Mouse (Mus musculus) bone marrow macrophage, adult 2 months (primary cell): ENCODE data around the gene Cd68. TPM values are rescaled to one million over a fixed set of nuclear protein-coding genes. Genes with fewer than 3 reads are reported as not detected.
A peak's percentile ranks its signal among the peaks of the same experiment; 100 is the strongest.

Experiments used
- H3K27ac ChIP-seq: 2 replicates; pipeline ENCODE4 v1.5.1; 2012; ENCODE audit warnings: low read depth, low read length; ENCODE audit not compliant: insufficient read depth
- H3K4me1 ChIP-seq: 2 replicates; pipeline ENCODE4 v1.6.1; 2012; ENCODE audit warnings: low read length; ENCODE audit not compliant: control insufficient read depth, insufficient read depth
- H3K4me3 ChIP-seq: 2 replicates; pipeline ENCODE4 v1.5.1; 2012; ENCODE audit warnings: mild to moderate bottlenecking, low read length, moderate library complexity; ENCODE audit not compliant: insufficient read depth
- CTCF ChIP-seq: IDR thresholded peaks from 2 replicates; pipeline ENCODE4 v1.5.1; 2012; ENCODE audit warnings: low read depth, mild to moderate bottlenecking, low read length, moderate library complexity
- POLR2A ChIP-seq: IDR thresholded peaks from 2 replicates; pipeline ENCODE4 v1.6.1; 2012; ENCODE audit warnings: mild to moderate bottlenecking, low read depth, low read length, borderline replicate concordance
- polyA plus RNA-seq: library from polyadenylated mRNA; stranded (reverse); fragments of >200 nt; gene quantifications from 2 replicates; pipeline ENCODE4 v1.2.4, GENCODE M21; 2012; ENCODE audit not compliant: missing spikeins, insufficient read depth, insufficient read length

Cd68 gene
- polyA plus RNA-seq, 1 experiment = 1,598 TPM

DNA sequence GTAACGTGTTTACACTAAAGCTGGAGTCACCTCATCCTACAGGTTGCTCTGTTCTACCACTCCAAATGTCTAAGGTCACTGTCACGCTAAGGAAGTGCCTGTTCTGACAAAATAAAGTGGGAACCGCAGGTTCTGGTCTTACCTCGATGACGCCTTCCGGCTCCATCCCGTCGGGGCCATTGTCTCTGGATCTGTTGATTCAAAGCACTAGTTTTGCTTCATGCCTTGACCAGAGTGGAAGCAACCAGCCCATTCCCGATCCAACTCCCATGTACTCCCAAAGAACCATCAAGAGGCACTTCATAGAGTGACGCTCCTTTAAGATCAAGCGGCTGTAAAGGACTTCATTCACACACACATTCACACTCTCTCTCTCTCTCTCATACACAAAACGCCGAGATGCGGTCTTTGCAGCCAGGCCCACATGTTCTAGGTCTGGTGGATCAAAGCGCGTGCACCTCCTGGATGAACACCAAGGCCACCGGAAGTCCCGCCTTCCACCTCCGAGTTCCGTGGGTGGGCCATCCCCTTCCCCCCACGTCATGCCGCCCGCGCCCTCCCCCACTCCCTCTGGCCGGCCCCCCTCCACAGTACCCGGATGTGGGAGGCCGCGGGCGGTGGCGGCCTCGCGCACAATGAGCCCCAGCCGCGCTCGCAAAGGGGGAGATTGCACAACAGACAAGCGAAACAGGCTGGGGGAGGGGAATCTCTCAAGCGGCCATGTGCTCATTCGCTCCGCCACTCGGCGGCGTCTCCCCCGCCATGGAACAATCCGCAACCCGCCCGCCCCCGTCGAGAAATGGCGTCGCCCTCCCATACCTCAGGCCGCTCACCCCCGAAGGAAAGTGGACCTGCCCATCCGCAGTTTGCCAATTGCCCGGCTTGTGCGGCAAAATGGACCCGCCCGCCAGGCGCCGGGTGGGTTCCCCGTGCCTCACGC is 5.1 kb upstream of the Cd68 start:
- TF ChIP-seq POLR2A (no peak; the same call in 1 of the 2 replicates), CTCF (no peak)
- Histone ChIP-seq H3K27ac (peak overlapping the region; percentile 94), H3K4me1 (peaks cover 14% of the 10 kb centered on the region; the same call in 1 of the 2 replicates), H3K4me3 (peak overlapping the region; percentile 100)

DNA sequence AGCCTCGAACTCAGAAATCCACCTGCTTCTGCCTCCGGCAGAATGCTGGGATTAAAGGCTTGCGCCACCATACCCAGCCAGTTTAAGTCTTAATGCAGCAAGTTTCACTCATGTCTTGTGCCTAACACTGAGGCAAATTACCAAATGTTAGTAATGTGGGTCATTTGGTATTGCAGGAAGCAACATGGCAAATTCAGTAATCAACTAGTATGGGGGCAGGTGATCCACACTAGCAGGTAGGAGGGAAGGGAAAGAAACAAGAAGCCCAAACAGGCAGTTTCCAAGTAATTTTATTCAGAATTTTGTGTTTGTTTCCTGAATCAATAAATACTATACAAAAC is 682 bp upstream of the Cd68 start:
- peaks cover 20% of the 10 kb centered on the region for H3K4me1 ChIP-seq
- H3K27ac ChIP-seq = peak overlapping the region; percentile 83
- TF ChIP-seq CTCF (no peak), POLR2A (no peak)
- no peak overlapping the region for H3K4me3 ChIP-seq

DNA sequence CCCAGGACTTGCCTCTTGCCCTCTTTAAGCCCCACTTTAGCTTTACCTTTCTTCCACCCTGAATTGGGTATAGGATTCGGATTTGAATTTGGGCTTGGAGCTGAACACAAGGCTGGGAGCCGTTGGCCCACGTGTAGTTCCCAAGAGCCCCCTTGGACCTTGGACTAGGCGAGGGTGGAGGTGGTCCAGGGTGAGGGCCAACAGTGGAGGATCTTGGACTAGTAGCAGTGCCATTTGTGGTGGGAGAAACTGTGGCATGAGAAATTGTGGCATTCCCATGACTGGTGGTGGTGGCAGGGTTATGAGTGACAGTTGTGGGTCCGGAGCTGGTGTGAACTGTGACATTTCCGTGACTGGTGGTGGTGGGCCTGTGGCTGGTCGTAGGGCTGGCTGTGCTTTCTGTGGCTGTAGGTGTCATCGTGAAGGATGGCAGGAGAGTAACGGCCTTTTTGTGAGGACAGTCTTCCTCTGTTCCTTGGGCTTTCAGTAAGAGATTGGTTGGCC is 444 bp downstream of the Cd68 start:
- no peak for TF ChIP-seq CTCF
- Histone ChIP-seq H3K4me1 (peaks cover 20% of the 10 kb centered on the region), H3K4me3 (peak overlapping the region; percentile 90), H3K27ac (peak overlapping the region; percentile 96)

DNA sequence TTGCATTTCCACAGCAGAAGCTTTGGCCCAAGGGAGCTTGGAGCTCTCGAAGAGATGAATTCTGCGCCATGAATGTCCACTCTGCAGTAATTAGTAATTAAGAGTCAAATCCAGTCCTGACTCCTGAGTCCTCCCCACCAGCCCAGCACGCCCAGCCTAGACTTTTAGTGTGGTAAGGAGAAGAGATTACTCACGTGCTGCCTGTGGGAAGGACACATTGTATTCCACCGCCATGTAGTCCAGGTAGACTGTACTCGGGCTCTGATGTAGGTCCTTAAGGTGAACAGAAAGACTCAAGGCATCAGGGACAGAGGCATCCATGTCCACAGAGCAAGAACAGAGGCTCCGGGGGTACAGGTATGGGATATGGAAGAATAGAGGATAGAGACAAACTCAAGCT is 1.1 kb downstream of the Cd68 start:
- Histone ChIP-seq H3K4me1 (peaks cover 20% of the 10 kb centered on the region), H3K27ac (peak overlapping the region; percentile 96), H3K4me3 (peak overlapping the region; percentile 90)
- TF ChIP-seq CTCF (peak; percentile 16; the same call in 1 of the 2 replicates), POLR2A (no peak)

DNA sequence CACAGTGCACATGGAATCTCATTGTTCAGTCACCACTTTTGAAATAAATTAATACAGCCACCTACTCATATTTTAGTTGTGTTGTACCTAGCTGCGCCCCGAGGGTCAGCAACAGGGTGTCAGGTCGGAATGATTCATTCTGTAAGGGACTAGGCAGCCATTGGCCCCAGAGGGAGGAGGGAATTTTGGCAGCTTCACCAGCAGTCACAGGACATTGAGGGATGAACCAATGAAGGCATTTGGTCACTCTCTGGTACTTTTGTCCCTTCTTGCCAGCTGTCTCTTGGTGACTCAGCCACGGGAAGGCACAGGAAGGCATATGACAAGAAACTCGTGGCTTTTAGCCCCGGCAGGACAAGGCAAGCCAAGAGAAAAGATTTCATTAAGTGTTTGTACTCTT is 2.2 kb downstream of the Cd68 start:
- Histone ChIP-seq H3K4me3 (peak overlapping the region; percentile 90), H3K27ac (peak overlapping the region; percentile 96), H3K4me1 (peaks cover 20% of the 10 kb centered on the region)
- no peak for TF ChIP-seq CTCF
- TF ChIP-seq POLR2A = no peak

DNA sequence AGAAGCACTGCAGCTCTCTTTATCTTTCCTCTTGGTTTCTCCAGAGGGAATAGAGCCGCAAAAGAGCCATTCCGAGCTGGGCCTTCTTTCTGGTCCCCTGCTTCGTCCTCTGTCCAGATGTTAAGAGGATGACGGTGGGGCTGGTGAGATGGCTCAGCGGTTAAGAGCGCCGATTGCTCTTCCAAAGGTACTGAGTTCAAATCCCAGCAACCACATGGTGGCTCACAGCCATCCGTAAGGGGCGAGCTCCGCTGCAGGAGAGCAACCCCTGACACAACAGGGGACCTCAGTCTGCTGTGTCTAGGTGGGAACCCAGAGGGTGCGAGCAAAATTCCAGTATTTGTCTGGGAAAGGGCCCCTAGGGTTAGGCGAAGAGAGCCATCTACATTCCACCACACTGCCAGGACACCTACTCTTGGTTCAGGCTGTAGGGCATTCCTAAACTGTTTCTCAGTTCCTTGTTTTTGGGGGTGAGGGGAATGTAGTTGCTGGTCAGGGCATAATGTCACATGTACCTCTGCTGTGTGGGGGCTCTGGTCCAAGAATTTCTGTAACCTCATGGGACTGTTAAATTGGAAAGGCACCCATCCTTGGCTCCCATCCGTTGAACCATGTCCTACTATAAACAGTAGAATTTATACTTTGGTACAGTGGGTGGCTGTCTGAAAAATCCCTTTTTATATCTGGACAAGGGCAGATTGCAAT is 2.8 kb downstream of the Cd68 start:
- peaks cover 16% of the 10 kb centered on the region for H3K4me1 ChIP-seq
- peak overlapping the region; percentile 90 for H3K4me3 ChIP-seq
- no peak for TF ChIP-seq CTCF
- no peak for TF ChIP-seq POLR2A
- H3K27ac ChIP-seq = peak overlapping the region; percentile 96

DNA sequence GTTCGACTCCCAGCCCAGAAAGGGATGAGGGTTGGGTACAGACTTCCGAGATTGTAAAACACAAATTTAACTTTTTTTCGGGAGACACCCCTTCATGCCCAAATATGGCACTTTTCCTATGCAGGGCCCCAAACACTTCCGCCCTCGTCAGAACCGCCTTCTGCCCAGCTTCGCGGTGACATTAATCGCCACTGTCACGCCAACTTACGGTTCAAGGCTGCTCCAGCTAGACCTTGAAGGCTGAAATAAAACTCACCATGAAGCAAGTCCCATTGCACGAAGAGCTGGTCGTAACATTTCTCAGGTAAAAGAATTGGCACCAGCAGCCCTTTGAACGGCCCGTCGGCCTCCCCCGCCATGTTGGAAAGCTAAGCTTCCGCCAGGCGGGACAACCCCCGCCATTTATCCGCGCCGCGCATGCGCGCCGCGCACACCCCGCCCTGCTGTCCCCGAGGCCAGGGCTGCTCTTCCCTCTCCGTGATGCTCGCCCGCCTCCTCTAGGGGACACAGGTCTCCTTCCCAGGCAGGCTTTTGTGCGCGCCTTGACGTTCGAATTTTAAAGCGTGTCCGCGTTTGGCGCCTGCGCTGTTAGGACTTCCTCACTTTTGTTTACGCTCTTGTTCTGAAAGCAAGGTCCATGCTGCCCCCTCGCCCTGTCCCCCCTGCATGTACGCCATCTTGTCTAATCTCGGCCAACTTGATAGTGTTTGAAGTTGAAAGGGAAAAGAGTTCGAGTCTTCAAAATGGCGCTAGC is 3.6 kb downstream of the Cd68 start, which contains the start of gene Mpdu1:
TSS of gene Mpdu1 (minus strand) at position 430 of the 754 bp plus-strand sequence.
- Histone ChIP-seq H3K4me1 (peaks cover 12% of the 10 kb centered on the region), H3K27ac (peak within 1 kb of the TSS; percentile 96)

DNA sequence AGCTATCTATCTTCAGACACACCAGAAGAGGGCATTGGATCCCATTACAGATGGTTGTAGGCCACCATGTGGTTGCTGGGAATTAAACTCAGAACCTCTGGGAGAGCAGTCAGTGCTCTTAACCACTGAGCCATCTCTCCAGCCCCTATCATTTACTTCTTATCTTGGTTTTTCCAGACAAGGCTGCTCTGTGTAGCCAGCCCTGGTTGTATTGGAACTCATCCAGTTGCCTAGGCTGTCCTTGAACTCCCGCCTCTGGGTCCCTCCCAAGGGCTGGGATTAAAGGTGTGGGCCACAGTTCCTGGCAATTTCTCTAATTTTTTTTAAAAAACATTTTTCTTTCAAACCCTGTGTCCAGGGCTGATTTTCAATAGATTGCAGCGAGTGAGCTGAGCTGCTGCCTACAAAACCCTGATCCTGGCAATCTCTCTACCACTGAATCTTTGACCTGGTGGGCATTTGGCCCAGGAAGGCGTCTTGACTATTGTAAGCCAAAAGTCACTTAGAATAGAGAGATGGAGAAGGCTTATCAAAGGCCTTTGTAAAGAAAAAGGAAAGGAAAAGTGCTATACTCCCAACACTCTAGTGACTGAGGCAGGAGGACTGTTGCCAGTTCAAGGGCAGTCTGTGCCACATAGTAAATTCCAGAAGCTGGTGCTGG is 4.6 kb downstream of the Cd68 start:
- H3K4me3 ChIP-seq = peak overlapping the region; percentile 90
- H3K4me1 ChIP-seq = peaks cover 9% of the 10 kb centered on the region
- TF ChIP-seq POLR2A (no peak), CTCF (no peak)
- H3K27ac ChIP-seq = peak overlapping the region; percentile 96

More for the DNA sequence above, 3.6 kb downstream of the Cd68 start, which contains the start of gene Mpdu1:
- no peak; the same call in 1 of the 2 replicates for TF ChIP-seq POLR2A
- TF ChIP-seq CTCF = no peak
- H3K4me3 ChIP-seq = peak within 1 kb of the TSS; percentile 90

DNA sequence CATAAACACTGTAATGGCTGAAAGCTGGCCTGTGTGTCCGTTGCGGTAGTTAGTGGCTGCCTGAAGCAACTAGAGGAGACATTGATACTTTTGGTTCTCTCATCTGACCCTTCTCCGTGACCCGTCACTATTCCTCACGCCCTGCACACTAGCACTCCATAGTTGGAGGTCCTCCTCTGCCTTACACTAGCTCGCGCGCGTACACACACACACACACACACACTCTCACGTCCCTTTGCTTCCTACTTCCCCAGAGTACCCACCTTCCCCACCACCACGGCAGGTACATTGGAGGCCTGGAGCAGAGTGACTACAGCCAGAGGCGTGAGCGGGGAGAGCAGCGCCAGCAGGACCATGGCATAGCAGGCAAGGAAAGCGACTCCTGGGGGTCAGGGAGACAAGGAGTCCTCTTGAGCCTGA is 8.5 kb downstream of the Cd68 start:
- peaks cover 12% of the 10 kb centered on the region for H3K4me1 ChIP-seq
- TF ChIP-seq CTCF (no peak), POLR2A (no peak)
- no peak overlapping the region for H3K27ac ChIP-seq
- no peak overlapping the region for H3K4me3 ChIP-seq
